Mouse (Mus musculus) gastrocnemius, adult 18-20 months (tissue): ENCODE data around the gene Parvg. TPM values are rescaled to one million over a fixed set of nuclear protein-coding genes. Genes with fewer than 3 reads are reported as not detected.
"Not testable (repeated sequence)": the region's sequence is repeated elsewhere in the genome, so short reads cannot be mapped to it uniquely, and the experiment has no call there.

Experiments
- DNase-seq: peaks from one replicate; pipeline ENCODE4 v3.0.0; 2021; ENCODE audit warnings: low spot score
- long read RNA-seq, 2 experiments: library from polyadenylated mRNA; stranded (forward); transcript quantifications; one replicate each; pipeline ENCODE4 v2.0.0; 2021
- total RNA-seq, 2 experiments: library from RNA; stranded (reverse); gene quantifications; 2 replicates each; pipeline ENCODE4 v1.2.3; 2021

The Parvg gene
- total RNA-seq = 1 to 10 TPM; 1.0 to 1.4 TPM
- long read RNA-seq, experiment 1 = 0 reads
- long read RNA-seq, experiment 2 = 0 reads

DNA sequence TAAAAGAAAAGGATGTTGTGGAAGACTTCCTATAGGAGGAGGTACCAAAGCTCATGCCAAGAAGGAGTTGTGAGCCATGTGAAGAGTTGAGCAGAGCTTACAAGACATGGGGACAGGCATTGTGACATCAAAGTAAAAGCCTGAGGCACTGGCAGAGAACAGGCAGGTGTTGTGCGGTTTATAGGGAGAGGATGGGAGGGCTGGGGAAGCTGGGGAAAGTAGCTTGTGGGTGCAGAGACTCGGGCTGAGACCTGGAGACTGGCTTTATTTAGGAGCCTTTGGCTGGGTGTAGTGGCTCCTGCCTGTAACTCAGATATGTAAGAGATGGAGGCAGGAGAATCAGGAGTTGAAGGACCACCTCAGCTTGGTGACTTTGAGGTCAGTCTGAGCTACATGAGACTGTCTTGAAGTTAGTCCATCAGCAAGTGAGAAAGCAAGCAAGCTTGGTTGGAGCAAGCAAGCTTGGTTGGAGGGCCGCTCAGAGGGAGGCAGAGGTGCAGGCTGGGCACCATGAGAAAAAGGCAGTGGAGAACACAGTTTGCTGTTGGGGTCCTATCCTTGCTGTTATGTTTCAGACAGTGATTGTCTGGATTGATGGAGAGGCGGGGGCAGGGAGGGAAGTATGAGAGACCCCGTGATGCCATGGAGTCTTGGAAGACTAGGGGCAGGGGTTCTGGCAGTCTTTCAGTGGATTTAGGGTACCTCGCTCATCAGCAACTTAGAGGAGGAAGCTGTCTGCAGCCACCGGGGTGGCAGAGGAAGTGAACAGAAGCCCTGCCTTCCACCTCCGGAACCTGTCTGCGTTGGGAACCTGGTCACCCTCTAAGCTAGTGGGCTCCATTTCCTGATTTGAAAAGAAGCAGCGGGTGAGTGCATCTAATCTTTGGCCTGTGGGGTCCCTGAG lies at the start of gene Parvg:
Gene Parvg, plus strand, starts transcription at position 61 of the 904 bp plus-strand sequence.
- no peak for DNase-seq

DNA sequence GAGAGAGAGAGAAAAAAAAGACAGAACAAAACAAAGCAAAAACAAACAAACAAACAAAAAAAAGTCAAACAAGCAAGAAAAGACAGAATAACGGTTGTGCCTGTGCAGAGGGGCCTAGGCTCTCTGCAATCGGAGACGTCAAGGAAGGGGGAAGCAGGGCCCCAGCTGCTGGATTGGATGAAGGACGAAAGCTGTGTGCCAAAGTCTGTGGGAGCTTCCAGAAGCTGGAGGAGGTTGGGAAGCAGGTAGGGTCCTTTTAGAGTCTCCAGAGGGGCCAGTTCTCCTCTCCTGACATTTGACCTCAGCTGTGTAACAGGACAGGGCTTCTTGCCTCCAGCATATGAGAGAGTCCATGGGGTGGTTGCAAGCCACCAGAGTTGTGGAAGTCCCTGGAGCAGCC lies 47.8 kb upstream of the Parvg start:
- no peak for DNase-seq

DNA sequence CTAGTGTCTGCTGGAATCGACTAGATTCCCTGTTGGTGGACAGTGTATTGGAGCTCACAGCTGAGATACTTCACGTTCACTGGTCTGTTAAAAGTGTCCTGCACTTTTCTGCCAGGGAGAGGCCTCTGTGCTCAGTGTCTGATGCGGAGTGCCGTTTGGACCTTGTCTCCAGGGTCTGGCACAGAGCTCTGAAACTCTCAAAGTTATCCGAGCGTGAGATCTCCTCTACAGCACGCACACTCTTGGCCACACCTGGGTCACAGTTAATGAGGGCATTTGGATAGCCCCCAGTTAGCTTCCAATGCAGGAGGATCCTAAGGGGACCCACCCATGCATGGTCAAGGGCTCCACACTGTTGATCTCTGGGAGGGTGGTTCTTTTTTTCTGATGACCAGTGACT lies 45.7 kb upstream of the Parvg start:
- no peak for DNase-seq

GRCm38 (mm10) chr15:84278656-84279055 lies 45.2 kb upstream of the Parvg start:
- no peak for DNase-seq

GRCm38 (mm10) chr15:84280309-84280708 lies 43.5 kb upstream of the Parvg start:
- DNase-seq = no peak

GRCm38 (mm10) chr15:84280712-84281347 lies 43.0 kb upstream of the Parvg start:
- DNase-seq = no peak

GRCm38 (mm10) chr15:84282206-84283085 lies 41.4 kb upstream of the Parvg start:
- no peak for DNase-seq

- DNase-seq = peak; percentile 20
Observed at GRCm38 (mm10) chr15:84284059-84284458, 39.8 kb upstream of the Parvg start.

DNA sequence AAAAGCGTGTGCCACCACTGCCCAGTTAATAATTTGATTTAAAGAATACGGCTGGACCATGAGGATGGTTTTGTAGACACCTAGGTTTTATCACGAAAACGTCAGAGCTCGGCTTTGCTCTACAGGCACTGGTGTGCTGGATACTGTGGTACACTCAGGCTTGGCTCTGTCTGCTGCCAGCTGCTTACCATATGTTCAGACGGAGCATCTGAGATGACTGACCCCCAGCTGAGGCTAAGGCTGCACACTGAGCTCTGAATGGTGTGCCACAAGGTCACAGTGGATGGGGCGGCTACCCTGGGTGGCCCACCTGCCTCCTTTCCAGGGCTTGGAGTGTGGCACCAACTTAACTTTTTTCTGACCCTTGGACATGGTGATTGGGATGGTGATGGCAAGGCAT lies 38.4 kb upstream of the Parvg start:
- no peak for DNase-seq

DNA sequence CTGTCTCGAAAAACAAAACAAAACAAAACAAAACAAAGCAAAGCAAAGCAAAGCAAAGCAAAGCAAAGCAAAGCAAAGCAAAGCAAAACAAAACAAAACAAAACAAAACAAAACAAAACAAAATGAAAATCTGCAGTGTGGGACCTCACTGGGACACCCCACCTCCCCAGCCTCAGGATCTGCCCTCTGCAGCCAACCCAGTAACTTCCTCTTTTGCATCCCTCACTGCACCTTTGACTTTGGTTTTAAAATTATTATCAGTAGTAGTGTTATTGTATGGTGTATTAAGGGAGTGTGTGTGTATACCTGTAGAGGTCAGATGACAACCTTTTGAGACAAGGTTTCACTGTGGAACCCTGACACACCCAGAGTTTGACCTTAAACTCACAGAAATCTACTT lies 34.9 kb upstream of the Parvg start:
- DNase-seq = not testable (repeated sequence)

- DNase-seq = no peak
Observed at GRCm38 (mm10) chr15:84291097-84291496, 32.7 kb upstream of the Parvg start.

DNA sequence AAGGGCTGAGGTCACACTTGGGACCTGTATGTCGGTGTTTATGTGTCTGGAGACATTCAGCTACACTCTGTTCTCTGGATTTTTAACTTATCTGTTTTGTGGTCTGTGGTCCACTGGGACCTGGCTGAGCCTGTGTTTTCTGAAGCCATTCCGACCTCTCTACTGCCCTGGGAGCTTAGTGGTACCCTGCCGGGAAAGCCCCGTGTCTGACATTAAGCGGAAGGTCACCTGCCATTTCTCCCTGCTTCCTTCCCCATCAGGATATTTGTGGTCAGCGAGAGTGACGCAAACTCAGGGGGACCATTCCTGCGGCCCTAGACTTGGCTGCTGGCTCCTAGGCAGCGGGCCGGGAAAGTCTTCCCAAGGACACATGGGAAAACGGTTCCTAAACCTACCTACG lies 30.2 kb upstream of the Parvg start:
- no peak for DNase-seq

DNA sequence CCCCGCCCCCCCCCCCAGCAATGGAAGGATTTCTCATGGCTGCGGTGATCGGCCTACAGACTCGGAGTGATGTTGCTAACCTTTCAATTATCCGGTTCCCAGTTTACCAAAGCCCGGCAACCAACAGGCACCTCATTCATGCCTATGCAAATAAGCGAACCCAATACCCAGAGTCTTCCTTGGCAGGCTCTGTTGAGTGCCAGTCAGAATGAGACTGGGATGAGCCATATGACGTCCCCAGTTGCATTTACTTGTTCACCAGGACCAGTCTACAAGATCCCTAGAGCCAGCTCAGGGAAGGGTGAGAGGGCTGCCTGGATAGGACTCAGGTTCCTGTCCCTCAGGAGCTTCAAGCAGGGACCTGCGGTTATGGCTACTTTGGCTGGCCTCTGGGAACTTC lies 29.4 kb upstream of the Parvg start:
- no peak for DNase-seq

DNA sequence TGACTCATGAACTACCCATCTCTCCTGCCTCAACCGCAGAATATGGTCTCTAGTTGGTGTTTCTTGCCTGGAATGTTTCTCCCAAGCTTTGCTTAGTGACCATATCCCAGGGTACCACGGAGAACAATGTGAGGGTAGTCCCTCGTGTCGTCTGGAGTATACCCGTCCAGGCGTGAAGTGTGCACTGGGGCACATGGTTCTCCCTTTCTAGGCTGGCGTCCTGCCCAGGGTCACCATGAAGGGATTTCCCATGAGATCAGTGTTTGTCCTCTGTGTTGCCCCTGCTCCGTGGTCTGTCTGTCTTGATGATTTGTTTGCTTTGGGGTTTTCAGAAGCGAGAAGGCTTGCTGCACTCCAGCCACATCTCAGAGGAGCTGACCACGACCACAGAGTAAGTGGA lies 28.6 kb upstream of the Parvg start:
- DNase-seq = no peak

GRCm38 (mm10) chr15:84297454-84297853 lies 26.4 kb upstream of the Parvg start:
- DNase-seq = no peak

DNA sequence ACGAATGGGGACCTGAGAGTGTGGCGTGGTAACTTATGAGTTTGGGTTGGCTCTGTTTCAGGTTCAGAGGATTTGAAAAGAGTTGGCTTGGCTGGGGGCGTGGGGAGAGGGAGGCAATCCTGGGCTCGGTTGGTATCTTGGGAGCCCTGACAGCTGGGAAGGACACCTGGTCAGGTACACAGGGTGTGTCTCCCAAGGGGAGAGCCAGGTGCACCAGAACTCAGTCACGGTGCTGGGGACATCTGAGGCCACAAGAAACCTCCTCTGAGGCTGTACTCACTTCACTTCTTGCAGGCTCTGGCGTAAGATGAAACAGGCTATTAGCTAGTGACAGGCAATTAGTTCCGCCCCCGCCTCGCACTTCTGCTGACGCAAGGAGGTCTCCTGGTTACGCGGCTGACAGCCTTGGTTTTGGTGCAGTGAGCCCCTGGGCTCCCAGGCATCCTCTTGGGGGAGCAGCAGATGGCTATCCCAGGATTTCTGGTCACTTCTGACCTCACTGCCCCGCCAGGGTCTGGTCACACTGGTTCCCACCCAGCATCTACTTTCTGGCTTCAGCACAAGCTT lies 24.9 kb upstream of the Parvg start:
- DNase-seq = no peak

GRCm38 (mm10) chr15:84299662-84300333 lies 24.0 kb upstream of the Parvg start:
- DNase-seq = no peak

GRCm38 (mm10) chr15:84300591-84300990 lies 23.2 kb upstream of the Parvg start:
- DNase-seq = no peak

DNA sequence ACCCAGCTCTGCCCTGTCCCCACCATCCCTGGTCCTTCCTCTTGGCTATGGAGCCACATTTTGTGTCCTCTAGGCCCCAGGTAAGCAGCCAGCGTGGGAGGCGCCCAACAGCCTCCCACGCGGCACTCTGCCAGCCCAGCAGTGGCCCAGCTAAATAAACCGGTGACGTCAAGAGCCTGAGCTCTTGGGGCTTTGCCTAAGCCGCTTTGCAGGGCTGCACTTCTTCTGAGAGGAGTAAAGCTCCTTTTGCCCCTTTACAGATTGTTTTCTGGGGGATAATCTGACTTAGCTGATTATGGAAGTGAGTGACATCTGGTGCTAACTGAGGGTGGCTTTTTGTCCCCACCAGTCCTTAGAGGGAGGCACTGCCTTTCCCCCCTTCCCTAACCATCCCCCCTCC lies 22.8 kb upstream of the Parvg start:
- DNase-seq = peak; percentile 60

- DNase-seq = no peak
Observed at GRCm38 (mm10) chr15:84301641-84302420, 22.0 kb upstream of the Parvg start.
